Mouse (Mus musculus): Measurements from ENCODE around the gene Zfp341.
A peak's percentile ranks its signal among the peaks of the same experiment; 100 is the strongest.

Zfp341 gene

GRCm38 (mm10) chr2:154586405-154586804 lies 26.7 kb upstream of the Zfp341 start:
- no peak for DNase-seq (ENCODE audit: low spot score)

- DNase-seq (ENCODE audit: low spot score), result no peak
Observed at GRCm38 (mm10) chr2:154589051-154589450, 24.0 kb upstream of the Zfp341 start.

GRCm38 (mm10) chr2:154591239-154591638 lies 21.9 kb upstream of the Zfp341 start:
- no peak for DNase-seq (ENCODE audit: low spot score)

- peak; percentile 23 for DNase-seq (ENCODE audit: low spot score)
Observed at GRCm38 (mm10) chr2:154593025-154593424, 20.1 kb upstream of the Zfp341 start.

GRCm38 (mm10) chr2:154595775-154596174 lies 17.3 kb upstream of the Zfp341 start:
- DNase-seq (ENCODE audit: low spot score), result no peak

- DNase-seq (ENCODE audit: low spot score), result no peak
Observed at GRCm38 (mm10) chr2:154597399-154597798, 15.7 kb upstream of the Zfp341 start.

GRCm38 (mm10) chr2:154600586-154600985 lies 12.5 kb upstream of the Zfp341 start:
- DNase-seq (ENCODE audit: low spot score), result no peak

GRCm38 (mm10) chr2:154601324-154601723 lies 11.8 kb upstream of the Zfp341 start:
- no peak for DNase-seq (ENCODE audit: low spot score)

GRCm38 (mm10) chr2:154603007-154603637 lies 10.0 kb upstream of the Zfp341 start:
- DNase-seq (ENCODE audit: low spot score), result no peak

GRCm38 (mm10) chr2:154603638-154604153 lies 9.4 kb upstream of the Zfp341 start, which contains the start of gene Pxmp4:
TSS of gene Pxmp4 (minus strand) at chr2:154603708.
- peak; percentile 97 for DNase-seq (ENCODE audit: low spot score)

- DNase-seq (ENCODE audit: low spot score), result no peak
Observed at GRCm38 (mm10) chr2:154604156-154604555, 8.9 kb upstream of the Zfp341 start.

GRCm38 (mm10) chr2:154606965-154607364 lies 6.1 kb upstream of the Zfp341 start:
- no peak for DNase-seq (ENCODE audit: low spot score)

GRCm38 (mm10) chr2:154609050-154609767 lies 3.9 kb upstream of the Zfp341 start:
- no peak for DNase-seq (ENCODE audit: low spot score)

- no peak for DNase-seq (ENCODE audit: low spot score)
Observed at GRCm38 (mm10) chr2:154614841-154615576, 1.9 kb downstream of the Zfp341 start.

- DNase-seq (ENCODE audit: low spot score), result no peak
Observed at GRCm38 (mm10) chr2:154615674-154616073, 2.6 kb downstream of the Zfp341 start.

- DNase-seq (ENCODE audit: low spot score), result no peak
Observed at GRCm38 (mm10) chr2:154617061-154617460, 4.0 kb downstream of the Zfp341 start.

- DNase-seq (ENCODE audit: low spot score), result no peak
Observed at GRCm38 (mm10) chr2:154621684-154622083, 8.6 kb downstream of the Zfp341 start.

- DNase-seq (ENCODE audit: low spot score), result no peak
Observed at GRCm38 (mm10) chr2:154624137-154624536, 11.0 kb downstream of the Zfp341 start.

GRCm38 (mm10) chr2:154630531-154630930 lies 17.4 kb downstream of the Zfp341 start:
- DNase-seq (ENCODE audit: low spot score), result no peak

- no peak for DNase-seq (ENCODE audit: low spot score)
Observed at GRCm38 (mm10) chr2:154632203-154632780, 19.2 kb downstream of the Zfp341 start.

- no peak for DNase-seq (ENCODE audit: low spot score)
Observed at GRCm38 (mm10) chr2:154633039-154633742, 20.1 kb downstream of the Zfp341 start.
